Mouse (Mus musculus): ENCODE results near the gene Cplx2.

The Cplx2 gene

GRCm38 (mm10) chr13:54405805-54406204, 34.7 kb downstream of the Cplx2 start:
- DNase-seq = no peak

DNA sequence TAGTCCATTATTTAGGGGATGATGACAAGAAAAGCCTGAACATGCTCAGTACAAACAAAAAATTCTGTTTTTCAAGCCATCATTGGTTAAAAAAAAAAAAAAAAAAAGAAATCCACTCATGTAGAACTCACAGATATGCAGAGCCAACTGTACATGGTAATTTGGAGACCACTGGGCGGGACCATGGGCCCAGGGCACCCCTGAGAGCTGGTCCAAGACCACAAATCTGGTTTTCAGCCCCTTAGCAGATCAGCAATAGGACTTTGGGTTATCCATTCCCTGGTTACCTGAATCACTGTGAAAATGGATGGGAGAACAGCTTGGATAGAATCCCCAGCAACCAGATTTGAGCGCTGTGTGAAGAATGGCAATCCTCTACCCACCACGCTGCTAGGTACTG, 40.5 kb downstream of the Cplx2 start:
- no peak for DNase-seq

DNA sequence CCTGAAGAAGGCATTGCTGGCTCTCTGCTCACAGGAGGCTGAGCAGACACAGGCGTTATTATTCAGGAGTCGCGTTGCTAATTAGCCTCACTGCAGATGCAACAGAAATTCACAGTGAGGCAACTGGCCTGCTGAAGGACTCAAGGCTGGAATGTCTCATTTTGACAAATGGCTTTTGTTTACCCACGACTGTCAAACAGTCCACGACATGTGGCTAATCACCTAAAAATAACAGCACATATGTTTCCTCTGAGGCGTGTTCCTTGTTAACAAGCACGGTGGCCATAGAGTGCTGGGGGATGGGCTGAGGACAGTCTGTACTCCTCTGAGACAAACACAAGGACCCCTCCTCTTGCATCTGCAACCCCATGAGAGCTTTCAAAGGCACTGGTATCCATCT, 41.1 kb downstream of the Cplx2 start:
- peak in 1 of 2 experiments; percentile 19 for DNase-seq

DNA sequence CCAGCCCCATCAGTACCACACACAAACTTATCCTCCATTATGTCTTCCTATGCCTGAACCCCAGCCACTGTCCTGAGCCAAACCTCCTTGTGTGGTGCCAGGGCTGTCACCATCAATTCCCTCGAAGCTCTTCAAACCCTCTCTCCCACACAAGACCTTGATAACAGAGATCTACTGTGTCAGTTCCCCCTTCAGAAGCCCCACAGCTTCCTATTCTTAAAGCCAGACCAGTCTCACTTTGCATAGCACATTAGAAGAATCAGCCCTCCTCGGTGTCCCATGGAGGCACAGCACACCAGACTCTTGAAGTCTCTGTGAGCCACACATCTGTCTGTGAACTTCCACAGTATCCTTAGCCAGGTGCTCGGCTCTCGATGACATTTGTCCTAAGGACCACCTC, 41.6 kb downstream of the Cplx2 start:
- DNase-seq = no peak

DNA sequence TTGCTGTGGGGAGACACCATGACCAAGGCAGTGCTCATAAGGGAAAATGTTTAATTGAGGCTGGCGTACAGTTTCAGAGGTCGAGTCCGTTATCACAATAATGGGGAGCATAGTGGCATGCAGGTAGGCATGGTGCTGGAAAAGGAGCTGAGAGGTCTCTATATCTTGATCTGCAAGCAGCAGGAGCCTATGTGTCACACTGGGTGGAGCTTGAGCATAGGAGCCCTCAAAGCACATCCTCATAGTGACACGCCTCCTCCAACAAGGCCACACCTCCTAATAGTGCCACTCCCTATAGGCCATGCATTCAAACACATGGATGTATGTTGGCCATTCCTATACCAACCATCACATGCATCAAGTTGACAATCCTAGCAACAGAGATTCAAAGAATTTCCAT, 43.9 kb downstream of the Cplx2 start:
- DNase-seq = no peak

GRCm38 (mm10) chr13:54418781-54419327, 47.7 kb downstream of the Cplx2 start:
- no peak for DNase-seq

- DNase-seq = no peak
Observed at GRCm38 (mm10) chr13:54420226-54420625, 49.1 kb downstream of the Cplx2 start.

DNA sequence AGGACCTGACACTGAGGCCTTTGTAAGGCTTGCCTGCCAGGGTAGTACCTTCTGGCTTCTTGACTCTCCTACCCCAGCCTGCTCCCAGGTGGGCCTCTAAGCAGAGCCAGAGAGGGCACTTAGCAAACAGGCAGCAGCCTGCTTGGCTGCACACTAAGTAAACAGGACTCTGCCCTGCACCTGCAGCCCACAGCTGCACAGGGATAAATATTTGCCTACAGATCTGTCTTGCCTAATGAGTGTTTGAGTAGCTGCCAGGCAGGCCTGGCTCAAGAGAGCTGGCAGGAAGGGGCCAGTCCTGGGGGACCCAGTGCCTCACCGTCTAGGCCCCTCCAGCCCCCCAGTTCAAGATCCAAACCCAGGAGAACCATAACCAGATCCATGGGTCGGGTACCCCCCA, 54.1 kb downstream of the Cplx2 start:
- peak; percentile 32 to 51 for DNase-seq

DNA sequence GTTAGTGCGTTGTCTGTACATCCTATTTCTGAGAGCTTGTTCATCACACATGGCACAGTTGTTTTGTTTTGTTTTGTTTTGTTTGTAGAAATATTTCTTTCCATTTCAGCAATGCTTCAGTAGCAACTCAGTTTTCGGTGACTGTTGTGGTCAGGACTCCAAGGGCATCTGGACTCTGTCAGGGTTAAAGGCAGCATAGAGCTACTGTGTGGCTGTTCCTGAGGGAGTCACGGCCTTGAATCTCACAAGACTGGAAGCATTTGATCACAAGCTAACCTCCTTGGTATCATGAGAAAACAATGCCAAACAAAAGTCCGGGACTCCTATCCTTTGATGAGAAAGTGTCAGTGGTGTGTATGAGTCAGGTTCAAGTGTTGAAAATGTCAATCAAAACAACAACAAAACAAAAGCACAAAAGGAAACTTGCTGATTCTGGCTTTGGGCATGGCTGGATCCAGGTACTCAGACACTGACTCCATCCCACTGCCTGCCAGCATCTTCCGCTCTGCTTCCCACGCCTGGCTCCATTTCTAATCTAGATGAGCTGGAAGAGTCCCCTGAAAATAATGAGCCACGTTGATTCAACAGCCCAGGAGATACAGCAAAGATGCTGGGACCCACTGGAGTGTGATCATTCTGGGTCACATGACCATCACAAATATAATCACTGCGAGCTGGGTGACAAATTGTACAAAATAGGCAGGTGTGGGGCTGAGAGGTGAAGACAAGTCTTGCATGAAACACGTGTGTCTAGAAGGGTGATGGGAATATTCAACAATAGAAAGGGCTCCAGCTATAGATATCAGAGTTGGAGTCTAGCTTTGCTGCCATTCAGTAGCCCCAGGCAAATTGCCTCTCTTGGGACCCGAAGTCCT, 55.9 kb downstream of the Cplx2 start:
- DNase-seq = no peak

DNA sequence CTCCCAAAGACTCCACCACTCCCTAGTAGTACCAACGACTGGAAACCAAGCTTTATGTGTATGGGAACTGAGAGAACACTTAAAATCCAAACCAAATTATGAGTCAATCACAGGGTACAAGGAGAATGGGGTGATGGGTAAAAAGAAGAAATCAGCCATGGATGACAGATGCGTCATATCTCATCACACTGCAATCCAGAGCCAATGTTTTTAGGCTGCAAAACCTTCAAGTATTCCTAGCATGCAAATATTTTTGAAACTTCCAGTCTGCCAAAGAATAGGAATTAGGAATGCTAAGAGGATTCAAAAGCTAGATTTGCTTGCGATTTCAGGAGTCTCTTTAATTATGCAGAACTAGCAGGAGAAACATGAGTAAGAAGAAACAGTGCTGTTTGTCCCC, 57.6 kb downstream of the Cplx2 start:
- DNase-seq = no peak

- no peak for DNase-seq
Observed at GRCm38 (mm10) chr13:54430051-54430450, 58.9 kb downstream of the Cplx2 start.

- DNase-seq = no peak
Observed at GRCm38 (mm10) chr13:54431161-54431560, 60.0 kb downstream of the Cplx2 start.

Data from spleen, adult 18-20 months (tissue).